Mouse (Mus musculus) kidney, adult 2 months (tissue): ENCODE data around the gene Gm8237.
"Not testable (repeated sequence)": the region's sequence is repeated elsewhere in the genome, so short reads cannot be mapped to it uniquely, and the experiment has no call there.

Experiments used
- CTCF ChIP-seq: fragments of 200-500 bp; conservative IDR thresholded peaks from 2 replicates; pipeline ENCODE4 v1.5.1; 2011; ENCODE audit warnings: low read depth, mild to moderate bottlenecking, control low read depth, low read length, moderate library complexity, mixed read lengths; ENCODE audit not compliant: insufficient read depth, insufficient read length
- POLR2A ChIP-seq: fragments of 200-500 bp; IDR thresholded peaks from one replicate; pipeline ENCODE4 v1.6.1; 2011; ENCODE audit warnings: low read depth, low read length, control low read depth

DNA sequence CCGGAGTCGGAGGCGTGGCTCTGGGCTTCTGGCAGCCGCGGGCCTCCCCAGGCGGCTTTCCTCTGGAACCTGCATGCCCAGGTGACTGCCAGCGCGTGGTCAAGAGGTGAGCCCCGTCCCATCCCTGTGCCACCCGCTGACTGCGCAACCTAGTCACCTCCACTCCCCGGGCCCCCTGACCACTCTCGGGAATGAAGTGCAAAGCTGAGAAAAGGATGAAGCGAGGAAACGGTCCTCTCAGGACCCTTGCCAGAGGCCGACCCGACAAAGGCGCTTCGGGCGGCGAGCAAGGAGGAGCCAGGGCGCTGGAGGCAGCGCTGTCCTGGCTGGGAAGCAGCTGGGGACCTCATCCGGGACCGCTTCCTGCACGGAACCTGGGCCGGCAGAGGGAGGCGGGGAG lies 391 bp downstream of the Gm8237 start:
- TF ChIP-seq CTCF, POLR2A: not testable (repeated sequence)
